Mouse (Mus musculus) kidney, adult 9 months (tissue): Measurements from ENCODE around the gene Erg28.

Experiments used
- DNase-seq: peaks from one replicate; pipeline ENCODE4 v3.0.0; 2022

Erg28 gene

GRCm38 (mm10) chr12:85811676-85812075 is 12.7 kb downstream of the Erg28 start:
- DNase-seq: no peak

DNA sequence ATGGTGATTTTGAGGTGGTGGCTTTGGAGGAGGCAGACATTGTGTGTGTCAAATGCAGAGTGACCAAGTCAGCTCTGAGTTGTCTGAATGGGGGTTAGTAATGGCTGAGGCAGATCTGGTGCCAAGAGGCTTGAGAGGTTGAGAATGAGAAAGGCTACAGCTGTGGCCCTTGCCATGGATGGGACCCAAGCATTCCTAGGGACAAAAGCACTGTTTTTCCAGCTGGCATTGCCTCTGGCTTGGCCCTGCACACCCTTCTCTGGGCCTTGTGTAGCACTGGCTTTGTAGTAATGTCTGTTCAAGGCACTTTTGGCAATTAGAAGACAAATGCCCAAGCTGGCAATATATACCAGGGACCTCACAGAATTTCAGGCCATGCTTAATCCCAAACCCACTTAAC is 13.4 kb downstream of the Erg28 start:
- DNase-seq: no peak

GRCm38 (mm10) chr12:85809726-85810125 is 14.6 kb downstream of the Erg28 start:
- DNase-seq: no peak

GRCm38 (mm10) chr12:85800031-85800430 is 24.3 kb downstream of the Erg28 start:
- DNase-seq: no peak

GRCm38 (mm10) chr12:85795551-85795950 is 28.8 kb downstream of the Erg28 start:
- no peak for DNase-seq

DNA sequence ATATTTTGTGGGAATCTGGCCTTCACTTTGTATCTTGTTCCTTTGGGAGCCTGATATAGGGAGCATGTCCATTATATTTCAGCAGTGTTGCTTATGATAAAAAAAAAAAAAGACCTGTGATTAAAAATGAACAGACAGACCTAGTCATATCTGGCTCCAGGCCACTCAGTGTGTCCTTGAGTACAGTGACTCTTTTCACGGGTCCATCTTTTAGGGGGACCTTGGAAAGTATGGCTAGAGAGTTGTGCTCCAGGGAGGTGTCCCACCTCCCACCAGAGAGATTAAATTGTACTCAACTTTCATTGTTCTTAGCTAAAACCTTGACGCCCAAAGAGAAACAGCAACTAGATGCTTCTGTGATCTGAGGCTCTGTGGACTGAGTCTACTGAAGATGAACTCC is 30.3 kb downstream of the Erg28 start:
- no peak for DNase-seq

DNA sequence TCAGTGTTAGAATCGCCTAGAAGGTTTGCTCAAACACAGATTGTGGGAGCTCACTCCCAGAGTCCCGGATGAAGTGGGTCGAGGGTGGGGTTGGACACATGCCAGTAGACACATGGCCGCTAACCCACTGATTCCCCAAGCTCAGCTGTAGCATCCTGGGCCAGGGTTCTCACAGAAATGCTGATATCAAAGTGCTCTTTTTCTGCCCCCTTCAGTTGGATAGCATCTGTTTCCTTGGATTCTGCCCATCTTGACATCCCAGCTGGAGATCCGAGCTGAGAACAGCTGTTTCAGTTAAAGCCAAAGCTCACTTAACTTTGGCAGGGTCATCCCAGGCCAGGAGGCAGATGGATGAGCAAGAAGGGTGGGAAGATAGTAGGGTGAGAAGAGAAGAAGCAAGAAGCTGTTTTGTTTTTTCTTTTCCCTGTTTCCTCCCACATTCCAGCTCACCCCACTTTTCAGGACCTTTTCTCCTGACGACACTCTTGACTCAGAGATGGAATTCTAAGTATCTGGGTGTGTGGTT is 31.5 kb downstream of the Erg28 start:
- DNase-seq: peak; percentile 20

DNA sequence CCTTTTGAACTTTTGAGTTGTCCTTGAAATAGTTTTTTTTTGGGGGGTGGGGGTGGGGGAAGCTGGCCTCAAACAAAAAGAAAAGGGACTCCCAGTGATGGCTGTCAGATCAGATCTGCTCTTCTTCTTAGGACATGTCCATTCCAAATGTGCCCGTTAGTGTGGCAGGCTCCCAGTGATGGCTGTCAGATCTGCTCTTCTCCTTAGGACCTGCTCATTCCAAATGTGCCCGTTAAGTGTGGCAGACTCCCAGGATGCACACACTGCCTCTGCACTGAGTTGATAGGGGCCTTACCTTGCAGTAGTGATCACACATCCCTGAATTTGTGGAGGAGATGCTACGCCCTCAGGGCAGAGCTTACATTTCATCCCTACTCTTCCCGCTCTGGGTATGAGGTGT is 32.2 kb downstream of the Erg28 start:
- DNase-seq: no peak

- DNase-seq: peak; percentile 60
Observed at GRCm38 (mm10) chr12:85784916-85785815, 39.2 kb downstream of the Erg28 start.

- no peak for DNase-seq
Observed at GRCm38 (mm10) chr12:85781606-85782005, 42.7 kb downstream of the Erg28 start.

DNA sequence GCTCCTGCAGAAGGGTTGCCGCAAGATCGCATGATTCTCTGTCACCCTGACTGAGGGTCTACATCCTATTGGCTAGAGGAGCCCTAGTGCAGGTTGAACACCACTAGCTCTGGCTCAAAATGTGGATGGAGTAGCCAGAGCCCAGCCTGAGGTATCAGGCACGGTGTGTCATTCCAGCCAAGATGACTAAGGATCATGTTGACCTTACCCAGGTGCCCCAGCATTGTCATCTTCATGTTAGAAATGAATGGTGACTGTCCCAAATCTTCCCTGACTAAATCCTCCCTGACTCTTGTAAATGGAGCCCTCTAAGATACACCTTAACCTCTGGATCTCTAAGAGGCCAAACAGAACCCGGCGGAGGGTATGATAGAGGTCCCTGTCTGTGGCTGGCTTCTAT is 44.6 kb downstream of the Erg28 start:
- DNase-seq: no peak

DNA sequence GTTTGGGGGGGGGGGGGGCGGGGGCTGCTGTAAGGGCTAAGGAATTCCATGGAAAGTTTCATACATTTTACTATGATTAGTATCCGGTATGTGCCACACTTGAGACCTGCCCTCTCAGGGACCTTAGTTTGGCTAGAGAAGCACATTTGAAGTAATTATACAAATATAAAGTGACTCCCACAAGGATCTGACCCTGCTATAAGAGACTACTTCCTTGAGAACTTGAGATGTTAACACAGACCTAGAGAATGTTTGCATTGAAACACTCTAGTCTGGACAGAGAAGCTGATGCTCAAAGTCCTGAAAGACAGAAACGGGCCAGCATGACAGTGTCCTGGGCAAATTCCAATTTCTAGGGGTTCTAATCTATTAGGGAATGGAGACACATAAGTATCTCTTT is 45.4 kb downstream of the Erg28 start:
- no peak for DNase-seq

- peak; percentile 22 for DNase-seq
Observed at GRCm38 (mm10) chr12:85771356-85771755, 53.0 kb downstream of the Erg28 start.

GRCm38 (mm10) chr12:85767750-85768149 is 56.6 kb downstream of the Erg28 start:
- no peak for DNase-seq

- no peak for DNase-seq
Observed at GRCm38 (mm10) chr12:85766287-85766686, 58.1 kb downstream of the Erg28 start.
